8 mouse cellular contexts compared by ENCODE assay signal in genomic region chr3:51364703-51365516, GRCm38 (mm10). TPM values are rescaled to one million over a fixed set of nuclear protein-coding genes. Genes with fewer than 3 reads are reported as not detected.
A peak's percentile ranks its signal among the peaks of the same experiment; 100 is the strongest.
DNase-seq lines count a peak whose midpoint lies in the region; ATAC-seq lines count a peak whose summit lies in the region.

No protein-coding gene starts in this region.

- peaks cover 27% of the 10 kb centered on the region for H3K27me3 ChIP-seq in hindbrain, embryonic 13.5 days

- peak; percentile 90 for ATAC-seq in hindbrain, embryonic 13.5 days (ENCODE audit: low FRiP score)

- no peaks in the 10 kb centered on the region for H3K36me3 ChIP-seq in hindbrain, embryonic 13.5 days

- H3K4me1 ChIP-seq in hindbrain, embryonic 13.5 days (replicated peaks) = peaks cover 8% of the 10 kb centered on the region

- H3K4me3 ChIP-seq in hindbrain, embryonic 13.5 days = peak overlapping the region; percentile 39

- H3K9ac ChIP-seq in hindbrain, embryonic 13.5 days = peak overlapping the region; percentile 66

- 0 out of 2 replicates have a peak overlapping the region, but pooled peaks have one; percentile 1 for H3K27ac ChIP-seq in hindbrain, embryonic 13.5 days

- DNase-seq in R1 (ENCODE audit: low read depth, low spot score) = peak; percentile 61
- peak; percentile 83 to 86 for DNase-seq in cerebellum, postnatal 25 days
- DNase-seq in frontal cortex, postnatal 14 days (ENCODE audit: low spot score in 2 of 2) = peak; percentile 75 to 76
- peak; percentile 51 to 54 for DNase-seq in layer of hippocampus, postnatal 25 days (ENCODE audit: extremely low spot score in 1 of 2, low spot score in 1 of 2)
- DNase-seq in lung, postnatal 10 days = peak; percentile 87
- DNase-seq in ovary, postnatal 14 days (ENCODE audit: low spot score) = peak; percentile 66
- DNase-seq in thymus, postnatal 0 days (ENCODE audit: low spot score) = peak; percentile 86

- H3K9me3 ChIP-seq in hindbrain, embryonic 13.5 days = no peaks in the 10 kb centered on the region

- H3K4me2 ChIP-seq in hindbrain, embryonic 13.5 days = peak overlapping the region; percentile 70

- 7% methylated on average over 31 of the region's 31 CpGs for WGBS in hindbrain, embryonic 13.5 days

RNA-seq across cellular contexts. Expression of gene Elf2, which starts 24.4 kb away (rescaled TPM):
- polyA plus RNA-seq in hindbrain, embryonic 13.5 days (2015; fragmentation: Nextera tagmentation; extraction: Ambion mirVana) = 47.1 TPM in 2 replicates
- 10 to 100 TPM; 41.3 to 44.6 TPM for total RNA-seq in layer of hippocampus, postnatal 25 days (2021)
- polyA plus RNA-seq in thymus, postnatal 0 days (2015; fragmentation: Nextera tagmentation; extraction: Ambion mirVana) = 80.8 and 86.1 TPM in 2 replicates

RNA-seq across cellular contexts. Expression of gene Mgarp, which starts 31.6 kb away (rescaled TPM):
- polyA plus RNA-seq in hindbrain, embryonic 13.5 days (2015; fragmentation: Nextera tagmentation; extraction: Ambion mirVana) = 1.2 and 3.3 TPM in 2 replicates
- under 1 TPM in 1 of 2 experiments, not detected in 1; 0.26 TPM for total RNA-seq in layer of hippocampus, postnatal 25 days (2021)
- 0.72 and 1.0 TPM in 2 replicates for polyA plus RNA-seq in thymus, postnatal 0 days (2015; fragmentation: Nextera tagmentation; extraction: Ambion mirVana)

RNA-seq across cellular contexts. Expression of gene Ndufc1, which starts 43.9 kb away (rescaled TPM):
- 824 and 888 TPM in 2 replicates for polyA plus RNA-seq in hindbrain, embryonic 13.5 days (2015; fragmentation: Nextera tagmentation; extraction: Ambion mirVana)
- total RNA-seq in layer of hippocampus, postnatal 25 days (2021) = 100 to 1,000 TPM; 311 to 356 TPM
- 835 and 844 TPM in 2 replicates for polyA plus RNA-seq in thymus, postnatal 0 days (2015; fragmentation: Nextera tagmentation; extraction: Ambion mirVana)

RNA-seq across cellular contexts. Expression of gene Naa15, which starts 50.0 kb away (rescaled TPM):
- polyA plus RNA-seq in hindbrain, embryonic 13.5 days (2015; fragmentation: Nextera tagmentation; extraction: Ambion mirVana) = 54.0 and 55.2 TPM in 2 replicates
- 10 to 100 TPM; 41.6 to 48.3 TPM for total RNA-seq in layer of hippocampus, postnatal 25 days (2021)
- 34.6 and 48.5 TPM in 2 replicates for polyA plus RNA-seq in thymus, postnatal 0 days (2015; fragmentation: Nextera tagmentation; extraction: Ambion mirVana)

Comparison
In these comparisons a context has a peak if more than half of its experiments do, and no peak if none do; other contexts are left out.
1. Peak in every context shown above with its lines: DNase-seq, ATAC-seq, H3K4me3 ChIP-seq and H3K27ac ChIP-seq.